Mouse (Mus musculus): ENCODE data around the gene Cacna1c. TPM values are rescaled to one million over a fixed set of nuclear protein-coding genes. Genes with fewer than 3 reads are reported as not detected.

Gene Cacna1c
- polyA plus RNA-seq, 1 experiment from 2014 or later = 4.0 TPM

Other genes starting within 250 kb of the Cacna1c start
- gene Dcp1b, start 21.2 kb downstream of the Cacna1c start, polyA plus RNA-seq (2014; fragmentation: Nextera tagmentation; extraction: Ambion mirVana) = 10.8 and 10.9 TPM in 2 replicates
- 0.05 TPM in 1 of 2 replicates, not detected in the other for gene Cacna2d4, start 40.1 kb upstream of the Cacna1c start, polyA plus RNA-seq (2014; fragmentation: Nextera tagmentation; extraction: Ambion mirVana)
- gene Lrtm2, start 134.3 kb upstream of the Cacna1c start, polyA plus RNA-seq (2014; fragmentation: Nextera tagmentation; extraction: Ambion mirVana) = 0.14 TPM in 1 of 2 replicates, not detected in the other
- 19.3 and 34.5 TPM in 2 replicates for gene Adipor2, start 221.3 kb upstream of the Cacna1c start, polyA plus RNA-seq (2014; fragmentation: Nextera tagmentation; extraction: Ambion mirVana)

Data from hindbrain, embryonic 11.5 days (tissue).